Mouse (Mus musculus): Measurements from ENCODE around the gene Dcxr.

GRCm38 (mm10) chr11:120695184-120695583, 31.9 kb downstream of the Dcxr start:
- TF ChIP-seq ZC3H11A (IDR thresholded peaks at IDR 0.05; ENCODE audit: borderline replicate concordance, low read depth, low read length) (no peak), ZNF384 (IDR thresholded peaks at IDR 0.05; ENCODE audit: low read depth, low read length) (no peak)
